Mouse (Mus musculus) embryonic facial prominence, embryonic 13.5 days (tissue): Measurements from ENCODE around the gene Traf3ip2. TPM values are rescaled to one million over a fixed set of nuclear protein-coding genes. Genes with fewer than 3 reads are reported as not detected.

Experiments used
- ATAC-seq: fragments of 200-750 bp; cut with Nextera tagmentation; 2 replicates; pipeline ENCODE4 v1.8.0; 2017; ENCODE audit warnings: low read depth; ENCODE audit not compliant: insufficient number of reproducible peaks, insufficient read depth, low FRiP score, low TSS enrichment
- H3K27ac ChIP-seq: fragments of 300-500 bp; sonication (generic); 2 replicates; pipeline ENCODE4 v1.5.1; 2015; ENCODE audit warnings: moderate library complexity, mild to moderate bottlenecking, inconsistent platforms
- H3K27me3 ChIP-seq: fragments of 300-500 bp; sonication (generic); 2 replicates; pipeline ENCODE4 v1.6.1; 2015; ENCODE audit warnings: mild to moderate bottlenecking, inconsistent platforms
- H3K36me3 ChIP-seq: fragments of 300-500 bp; sonication (generic); 2 replicates; pipeline ENCODE4 v1.6.1; 2015; ENCODE audit warnings: mild to moderate bottlenecking, inconsistent platforms
- H3K4me1 ChIP-seq: fragments of 300-500 bp; sonication (generic); 2 replicates; pipeline ENCODE4 v1.6.1; 2015; ENCODE audit warnings: inconsistent platforms
- H3K4me2 ChIP-seq: fragments of 300-500 bp; sonication (generic); 2 replicates; pipeline ENCODE4 v1.6.1; 2015; ENCODE audit warnings: moderate library complexity, mild to moderate bottlenecking, inconsistent platforms
- H3K4me3 ChIP-seq: fragments of 300-500 bp; sonication (generic); 2 replicates; pipeline ENCODE4 v1.5.1; 2015; ENCODE audit warnings: mild to moderate bottlenecking, inconsistent platforms
- H3K9ac ChIP-seq: fragments of 300-500 bp; sonication (generic); 2 replicates; pipeline ENCODE4 v1.6.1; 2015; ENCODE audit warnings: mild to moderate bottlenecking, inconsistent platforms
- H3K9me3 ChIP-seq: fragments of 300-500 bp; sonication (generic); 2 replicates; pipeline ENCODE4 v1.6.1; 2016; ENCODE audit warnings: inconsistent platforms
- WGBS: fragments of 180-500 bp; shearing (Covaris S2); methylation state at CpG from one replicate; pipeline ENCODE4 v1.1.7; 2015; ENCODE audit warnings: mixed read lengths; 5-methylcytosine and 5-hydroxymethylcytosine counted together
- polyA plus RNA-seq: library from polyadenylated mRNA; unstranded; fragments of >200 nt; fragmentation: Nextera tagmentation; extraction: Ambion mirVana; gene quantifications from 2 replicates; pipeline ENCODE4 v1.2.1, GENCODE M21; 2015

Gene Traf3ip2
- polyA plus RNA-seq, 1 experiment from 2014 or later = 18.1 TPM

DNA sequence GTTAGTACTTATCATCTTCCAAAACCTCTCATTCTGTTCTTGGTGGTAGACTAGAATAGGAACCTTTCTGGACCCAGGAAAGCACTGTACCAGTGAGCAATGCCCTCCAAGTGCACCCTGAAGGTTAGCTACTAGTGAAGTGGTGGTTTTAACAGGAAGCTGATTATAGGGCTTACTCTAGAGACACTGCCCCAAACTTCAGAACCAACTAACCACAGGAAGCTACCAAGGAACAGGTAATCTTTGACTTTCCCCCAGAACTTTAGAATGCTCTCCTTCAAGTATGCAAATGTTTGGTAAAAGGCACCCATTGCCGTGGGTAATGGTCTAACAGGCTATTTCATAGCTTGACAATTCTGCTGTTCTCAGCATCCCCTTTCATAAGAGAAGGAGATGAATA is 12.6 kb upstream of the Traf3ip2 start:
- WGBS = 82% methylated on average over 1 of the region's 1 CpGs
- peaks cover 4% of the 10 kb centered on the region; the same call in 1 of the 2 replicates for H3K9me3 ChIP-seq

DNA sequence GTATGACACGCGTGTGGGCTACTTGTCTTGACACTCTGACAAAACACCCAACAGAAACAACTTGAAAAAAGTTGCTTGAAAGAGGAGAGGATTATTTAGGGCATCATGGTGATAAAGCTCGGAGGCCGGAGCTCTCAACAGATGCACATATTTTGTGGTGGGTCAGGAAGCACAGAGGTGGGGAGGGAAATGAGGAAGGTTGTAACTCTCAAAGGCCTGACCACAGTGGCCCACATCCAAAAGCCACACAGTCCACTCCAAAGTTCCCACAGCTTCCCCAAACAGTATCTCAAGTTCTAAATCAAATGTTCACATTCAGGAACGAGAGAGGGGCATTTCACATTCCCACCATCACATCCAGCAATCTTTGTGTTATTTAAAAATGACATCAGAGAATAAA is 11.7 kb upstream of the Traf3ip2 start:
- no peaks in the 10 kb centered on the region for H3K27me3 ChIP-seq
- no peak overlapping the region for H3K27ac ChIP-seq
- no peak overlapping the region for H3K4me3 ChIP-seq
- H3K4me2 ChIP-seq = no peak overlapping the region
- WGBS = 82% methylated on average over 5 of the region's 5 CpGs
- H3K9ac ChIP-seq = no peak overlapping the region
- 0 out of 2 replicates have a peak, but pooled peaks cover under 1% of the 10 kb centered on the region for H3K36me3 ChIP-seq
- peaks cover 10% of the 10 kb centered on the region for H3K9me3 ChIP-seq
- ATAC-seq = no peak
- peaks cover 19% of the 10 kb centered on the region for H3K4me1 ChIP-seq

More for the DNA sequence above, 12.6 kb upstream of the Traf3ip2 start:
- Histone ChIP-seq H3K4me1 (peaks cover 27% of the 10 kb centered on the region), H3K4me3 (no peak overlapping the region), H3K9ac (no peak overlapping the region), H3K27ac (no peak overlapping the region), H3K4me2 (no peak overlapping the region), H3K36me3 (no peaks in the 10 kb centered on the region), H3K27me3 (no peaks in the 10 kb centered on the region)
- no peak for ATAC-seq

DNA sequence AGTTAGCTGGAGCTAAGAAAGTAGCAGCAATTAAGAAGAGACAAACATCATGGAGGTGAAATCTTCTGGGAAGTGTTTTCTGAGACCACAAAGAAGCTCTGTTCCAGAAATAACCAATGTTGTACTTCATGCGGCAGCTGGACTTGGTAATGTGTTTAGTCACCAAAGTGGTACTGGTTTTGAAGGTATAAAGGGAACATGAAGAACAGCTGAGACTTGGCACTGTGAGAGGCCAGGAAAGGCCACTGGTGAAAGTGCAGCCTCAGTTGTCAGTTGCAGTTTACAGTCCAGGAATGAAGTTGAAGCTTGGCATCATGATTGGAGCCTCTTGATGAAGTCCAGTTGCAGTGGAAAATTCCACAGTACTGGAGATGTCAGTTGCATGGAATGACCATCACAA is 6.3 kb upstream of the Traf3ip2 start:
- H3K9ac ChIP-seq = no peak overlapping the region
- 89% methylated on average over 1 of the region's 1 CpGs for WGBS
- H3K4me3 ChIP-seq = no peak overlapping the region
- no peaks in the 10 kb centered on the region for H3K27me3 ChIP-seq
- H3K36me3 ChIP-seq = 0 out of 2 replicates have a peak, but pooled peaks cover 9% of the 10 kb centered on the region
- no peak overlapping the region for H3K27ac ChIP-seq
- no peak for ATAC-seq
- no peak overlapping the region for H3K4me2 ChIP-seq
- H3K4me1 ChIP-seq = 0 out of 2 replicates have a peak, but pooled peaks cover 6% of the 10 kb centered on the region
- H3K9me3 ChIP-seq = peaks cover 15% of the 10 kb centered on the region

DNA sequence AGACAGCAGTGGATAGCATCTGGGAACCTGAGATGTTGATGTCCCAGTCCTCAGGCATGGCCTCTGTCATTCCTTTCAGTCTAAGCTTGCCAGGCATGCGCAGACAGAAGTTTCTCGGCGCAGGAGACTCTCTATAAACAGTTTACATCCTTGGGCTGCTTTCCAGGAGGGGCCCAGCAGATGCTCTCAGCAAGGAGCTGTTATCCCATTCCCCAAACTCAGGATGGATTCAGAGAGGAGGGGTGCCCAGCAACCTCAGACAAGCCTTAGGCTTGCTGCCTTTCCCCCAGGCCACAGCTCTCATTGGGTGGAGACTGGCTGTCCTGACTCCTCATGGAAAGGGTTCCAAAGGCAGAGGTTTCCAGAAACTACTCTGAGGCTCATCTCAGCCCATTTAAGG is 1.5 kb upstream of the Traf3ip2 start:
- no peak overlapping the region for H3K4me3 ChIP-seq
- no peak for ATAC-seq
- peak overlapping the region; percentile 33; the same call in 1 of the 2 replicates for H3K27ac ChIP-seq

GRCm38 (mm10) chr10:39612131-39612530 is 603 bp upstream of the Traf3ip2 start:
- no peak for ATAC-seq
- Histone ChIP-seq H3K9me3 (0 out of 2 replicates have a peak, but pooled peaks cover 2% of the 10 kb centered on the region), H3K36me3 (0 out of 2 replicates have a peak, but pooled peaks cover 3% of the 10 kb centered on the region), H3K27me3 (no peaks in the 10 kb centered on the region), H3K4me3 (no peak overlapping the region), H3K9ac (no peak overlapping the region), H3K27ac (peak overlapping the region; percentile 96), H3K4me2 (peak overlapping the region; percentile 62), H3K4me1 (peaks cover 51% of the 10 kb centered on the region)
- WGBS = 78% methylated on average over 2 of the region's 2 CpGs

More for the DNA sequence above, 1.5 kb upstream of the Traf3ip2 start:
- Histone ChIP-seq H3K4me1 (peaks cover 49% of the 10 kb centered on the region), H3K9ac (no peak overlapping the region), H3K4me2 (no peak overlapping the region), H3K27me3 (no peaks in the 10 kb centered on the region), H3K36me3 (0 out of 2 replicates have a peak, but pooled peaks cover 7% of the 10 kb centered on the region), H3K9me3 (0 out of 2 replicates have a peak, but pooled peaks cover 4% of the 10 kb centered on the region)
- WGBS = 44% methylated on average over 3 of the region's 3 CpGs

DNA sequence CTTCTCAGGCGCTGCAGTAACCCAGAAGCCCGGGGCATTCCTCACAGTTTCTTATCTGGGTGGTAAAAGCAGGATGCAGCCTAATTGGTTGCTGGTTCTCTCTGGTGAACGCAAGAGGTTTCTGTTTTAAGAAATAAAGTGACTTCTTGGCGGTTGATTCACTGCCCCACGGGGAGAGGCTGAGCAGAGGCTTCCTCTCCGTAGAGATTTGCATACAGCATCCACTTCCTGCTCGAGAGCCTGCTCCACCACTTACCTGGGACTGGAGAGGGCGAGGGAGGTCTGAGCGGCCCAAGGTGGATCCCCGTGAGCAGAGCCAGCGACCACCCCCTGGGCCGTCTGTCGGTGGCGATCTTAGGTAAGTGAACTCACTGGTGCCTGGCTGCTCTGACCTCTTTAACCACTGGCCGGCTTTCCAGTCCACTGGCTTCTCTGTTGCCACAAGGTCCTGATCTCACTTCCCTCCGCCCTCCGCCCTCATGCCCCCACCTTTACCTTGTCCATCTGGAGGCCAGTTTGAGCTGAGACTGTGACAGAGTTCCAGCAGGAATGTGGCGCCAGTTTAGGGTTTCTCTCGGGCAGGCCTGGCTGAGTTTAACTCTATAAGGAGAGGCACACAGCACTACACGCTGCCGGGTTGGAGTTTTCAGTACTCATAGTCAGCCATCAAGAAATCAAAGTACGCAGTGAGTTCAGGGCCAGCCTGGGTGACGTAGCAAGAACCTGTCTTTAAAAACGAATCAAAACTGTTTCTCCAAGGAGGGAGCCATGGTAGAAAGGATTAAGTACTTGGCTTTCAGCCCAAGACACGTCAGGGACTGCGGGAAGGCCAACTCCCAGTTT is 476 bp downstream of the Traf3ip2 start:
- H3K9me3 ChIP-seq = no peaks in the 10 kb centered on the region
- WGBS = 5% methylated on average over 26 of the region's 26 CpGs
- 0 out of 2 replicates have a peak, but pooled peaks cover 3% of the 10 kb centered on the region for H3K36me3 ChIP-seq
- H3K27me3 ChIP-seq = no peaks in the 10 kb centered on the region
- peak; percentile 60 for ATAC-seq
- peaks cover 51% of the 10 kb centered on the region for H3K4me1 ChIP-seq
- H3K27ac ChIP-seq = peak overlapping the region; percentile 96
- peak overlapping the region; percentile 41 for H3K4me3 ChIP-seq
- H3K4me2 ChIP-seq = peak overlapping the region; percentile 62
- peak overlapping the region; percentile 72 for H3K9ac ChIP-seq

DNA sequence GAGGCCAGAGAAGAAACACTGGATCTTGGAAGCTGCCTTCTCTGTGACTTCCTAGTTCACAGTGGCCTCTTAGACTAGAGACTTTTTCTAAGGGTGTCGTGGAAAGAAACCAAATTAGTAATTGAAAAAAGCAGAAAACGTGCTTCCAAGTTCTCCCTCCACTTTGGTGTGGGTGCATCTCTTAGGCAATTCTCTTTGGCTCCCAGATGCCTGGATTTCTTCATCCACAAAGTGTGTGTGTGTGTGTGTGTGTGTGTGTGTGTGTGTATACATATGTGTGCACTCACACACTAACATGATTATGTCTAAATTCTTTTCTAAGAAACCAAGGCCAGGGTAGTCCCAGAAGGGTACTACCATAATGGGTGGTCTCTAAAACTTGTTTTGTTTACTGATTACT is 1.2 kb downstream of the Traf3ip2 start:
- WGBS = 9% methylated on average over 2 of the region's 2 CpGs
- no peak for ATAC-seq
- Histone ChIP-seq H3K4me2 (peak overlapping the region; percentile 62), H3K4me1 (peaks cover 51% of the 10 kb centered on the region), H3K4me3 (peak overlapping the region; percentile 41), H3K9ac (0 out of 2 replicates have a peak overlapping the region, but pooled peaks have one; percentile 7), H3K27me3 (no peaks in the 10 kb centered on the region), H3K36me3 (0 out of 2 replicates have a peak, but pooled peaks cover 3% of the 10 kb centered on the region), H3K27ac (peak overlapping the region; percentile 96), H3K9me3 (no peaks in the 10 kb centered on the region)

DNA sequence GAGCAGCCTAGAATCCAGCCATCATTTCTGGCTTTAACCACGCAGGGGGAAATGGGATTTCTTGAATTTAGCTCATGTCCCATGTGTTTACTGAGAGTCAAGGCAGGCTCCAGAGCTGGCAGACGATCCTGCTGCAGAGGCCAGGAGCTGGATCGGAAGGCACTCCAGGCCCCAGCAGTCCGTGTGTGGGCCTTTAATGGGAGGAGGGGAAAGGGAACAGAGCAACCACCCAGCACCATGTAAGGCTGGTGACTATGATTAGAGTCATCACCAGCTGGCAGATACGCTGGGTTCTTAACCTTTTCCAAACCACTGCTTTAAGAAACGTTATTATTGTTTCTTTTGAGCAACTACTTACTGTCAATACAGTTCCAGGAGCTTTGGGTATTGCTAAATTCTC is 1.9 kb downstream of the Traf3ip2 start:
- Histone ChIP-seq H3K4me2 (peak overlapping the region; percentile 62), H3K9ac (peak overlapping the region; percentile 22; the same call in 1 of the 2 replicates), H3K27me3 (no peaks in the 10 kb centered on the region), H3K9me3 (no peaks in the 10 kb centered on the region), H3K4me1 (peaks cover 51% of the 10 kb centered on the region), H3K36me3 (0 out of 2 replicates have a peak, but pooled peaks cover 3% of the 10 kb centered on the region), H3K27ac (peak overlapping the region; percentile 96), H3K4me3 (peak overlapping the region; percentile 1; the same call in 1 of the 2 replicates)
- 15% methylated on average over 6 of the region's 6 CpGs for WGBS
- ATAC-seq = 0 out of 2 replicates have a peak, but pooled peaks have one; percentile 67

GRCm38 (mm10) chr10:39615531-39616229 is 2.9 kb downstream of the Traf3ip2 start:
- 85% methylated on average over 12 of the region's 12 CpGs for WGBS
- Histone ChIP-seq H3K27me3 (no peaks in the 10 kb centered on the region), H3K9ac (no peak overlapping the region), H3K27ac (peak overlapping the region; percentile 96; the same call in 1 of the 2 replicates), H3K4me3 (no peak overlapping the region), H3K4me1 (peaks cover 51% of the 10 kb centered on the region), H3K4me2 (peak overlapping the region; percentile 62; the same call in 1 of the 2 replicates), H3K36me3 (no peaks in the 10 kb centered on the region), H3K9me3 (no peaks in the 10 kb centered on the region)
- ATAC-seq = no peak

DNA sequence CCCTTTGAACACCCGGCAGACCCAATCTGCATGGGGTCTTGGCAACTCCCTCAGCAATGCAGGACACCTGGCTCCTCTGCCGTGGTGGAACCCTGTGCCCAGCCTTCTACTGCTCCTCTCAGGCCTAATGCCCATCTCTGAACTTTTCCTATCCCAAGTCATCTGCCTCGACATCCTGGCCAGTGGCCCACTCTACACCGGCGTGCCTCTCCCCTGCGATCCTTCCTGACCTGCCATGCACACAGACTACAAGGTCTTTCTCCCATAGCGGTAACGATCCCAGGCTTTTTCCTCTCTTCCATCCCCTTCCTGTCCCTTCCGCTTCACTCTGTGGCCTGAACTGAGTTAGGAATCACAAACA is 3.5 kb downstream of the Traf3ip2 start:
- Histone ChIP-seq H3K9me3 (no peaks in the 10 kb centered on the region), H3K36me3 (0 out of 2 replicates have a peak, but pooled peaks cover 2% of the 10 kb centered on the region), H3K4me1 (peaks cover 48% of the 10 kb centered on the region), H3K4me2 (no peak overlapping the region), H3K27me3 (no peaks in the 10 kb centered on the region), H3K9ac (no peak overlapping the region), H3K27ac (no peak overlapping the region), H3K4me3 (no peak overlapping the region)
- ATAC-seq = no peak
- 63% methylated on average over 9 of the region's 9 CpGs for WGBS

- no peak for ATAC-seq
- peaks cover 44% of the 10 kb centered on the region for H3K4me1 ChIP-seq
- H3K4me2 ChIP-seq = no peak overlapping the region
- no peaks in the 10 kb centered on the region for H3K9me3 ChIP-seq
- 86% methylated on average over 8 of the region's 8 CpGs for WGBS
- H3K36me3 ChIP-seq = peaks cover 6% of the 10 kb centered on the region; the same call in 1 of the 2 replicates
- H3K4me3 ChIP-seq = no peak overlapping the region
- no peak overlapping the region for H3K27ac ChIP-seq
- H3K9ac ChIP-seq = no peak overlapping the region
- no peaks in the 10 kb centered on the region for H3K27me3 ChIP-seq
These were observed 3.9 kb downstream of the Traf3ip2 start for GRCm38 (mm10) chr10:39616626-39617025.
